Mouse (Mus musculus): ENCODE measurements around the gene Cdk4.

Gene Cdk4

GRCm38 (mm10) chr10:127076082-127076481 lies 12.7 kb downstream of the Cdk4 start:
- peak; percentile 74 for DNase-seq

GRCm38 (mm10) chr10:127077515-127077914 lies 14.2 kb downstream of the Cdk4 start:
- no peak for DNase-seq

GRCm38 (mm10) chr10:127078001-127078676 lies 14.8 kb downstream of the Cdk4 start:
- DNase-seq, result no peak

- no peak for DNase-seq
Observed at GRCm38 (mm10) chr10:127078677-127079575, 15.6 kb downstream of the Cdk4 start.

- no peak for DNase-seq
Observed at GRCm38 (mm10) chr10:127079665-127080391, 16.5 kb downstream of the Cdk4 start.

- no peak for DNase-seq
Observed at GRCm38 (mm10) chr10:127080901-127081780, 17.8 kb downstream of the Cdk4 start.

GRCm38 (mm10) chr10:127081996-127082620 lies 18.8 kb downstream of the Cdk4 start:
- DNase-seq, result no peak

GRCm38 (mm10) chr10:127083292-127083914 lies 20.1 kb downstream of the Cdk4 start:
- no peak for DNase-seq

- DNase-seq, result no peak
Observed at GRCm38 (mm10) chr10:127083915-127084306, 20.6 kb downstream of the Cdk4 start.

- DNase-seq, result no peak
Observed at GRCm38 (mm10) chr10:127085052-127085451, 21.7 kb downstream of the Cdk4 start.

- DNase-seq, result no peak
Observed at GRCm38 (mm10) chr10:127085633-127086032, 22.3 kb downstream of the Cdk4 start.

GRCm38 (mm10) chr10:127090560-127091411 lies 27.5 kb downstream of the Cdk4 start:
- DNase-seq, result no peak

GRCm38 (mm10) chr10:127091507-127092396 lies 28.4 kb downstream of the Cdk4 start:
- no peak for DNase-seq

GRCm38 (mm10) chr10:127092742-127093141 lies 29.4 kb downstream of the Cdk4 start:
- DNase-seq, result no peak

- no peak for DNase-seq
Observed at GRCm38 (mm10) chr10:127094382-127094802, 31.1 kb downstream of the Cdk4 start.

GRCm38 (mm10) chr10:127098514-127098913 lies 35.2 kb downstream of the Cdk4 start:
- no peak for DNase-seq

GRCm38 (mm10) chr10:127099191-127099590 lies 35.9 kb downstream of the Cdk4 start:
- DNase-seq, result no peak

- DNase-seq, result no peak
Observed at GRCm38 (mm10) chr10:127099868-127100267, 36.5 kb downstream of the Cdk4 start.

- DNase-seq, result no peak
Observed at GRCm38 (mm10) chr10:127100414-127100813, 37.1 kb downstream of the Cdk4 start.

Measured in thymus, postnatal 4 days (tissue).